Mouse (Mus musculus) inflammation-experienced regulatory T-cells, adult 16 weeks (primary cell): ENCODE measurements around the gene Nudt5. TPM values are rescaled to one million over a fixed set of nuclear protein-coding genes. Genes with fewer than 3 reads are reported as not detected.

Experiments
- polyA plus RNA-seq: library from polyadenylated mRNA; unstranded; fragments of 100-300 nt; shearing (Covaris generic); gene quantifications from one replicate; pipeline ENCODE4 v1.2.1, GENCODE M21; 2017

The Nudt5 gene
- polyA plus RNA-seq, result 44.6 TPM

DNA sequence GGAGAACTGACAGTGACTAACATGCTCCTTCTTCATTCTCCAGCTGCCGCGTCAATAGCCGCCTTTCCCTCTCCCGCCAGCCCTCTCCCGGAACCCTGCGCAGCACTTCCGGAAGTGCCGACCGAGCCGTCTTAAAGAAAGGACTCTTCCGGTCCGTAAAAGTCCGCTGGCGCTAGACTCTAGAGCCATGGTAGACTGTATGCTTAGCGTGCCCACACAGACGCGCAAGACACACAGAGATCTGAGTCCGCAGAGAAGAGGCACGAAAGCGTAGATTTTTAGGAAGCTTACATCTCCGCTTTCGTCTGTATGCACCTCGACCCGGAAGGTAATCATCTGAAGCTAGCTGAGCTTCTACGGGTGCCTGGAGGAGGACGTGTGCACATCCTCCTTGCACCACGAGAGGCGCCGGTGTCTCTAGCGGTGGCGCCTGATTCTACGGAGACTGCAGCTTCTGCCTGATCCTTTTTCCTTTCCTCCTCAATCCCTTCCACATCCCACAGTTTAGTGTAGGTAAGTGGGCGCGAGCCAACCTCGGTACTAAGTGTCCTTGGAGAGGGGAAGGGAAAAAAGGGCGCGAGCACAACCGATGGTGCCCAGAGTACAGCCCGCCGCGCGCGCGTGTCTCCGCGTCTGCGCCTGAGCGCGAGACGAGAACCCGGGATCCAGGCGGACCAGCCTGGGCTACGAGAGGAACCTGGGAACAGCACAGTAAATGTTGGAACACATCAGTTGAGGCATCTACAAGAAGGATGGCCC lies at the start of gene Nudt5, which contains the start of gene Cdc123:
Nudt5 (plus strand) TSS at position 147 of the 759 bp plus-strand sequence.
Cdc123 (minus strand) TSS at position 292 of the 759 bp plus-strand sequence.

DNA sequence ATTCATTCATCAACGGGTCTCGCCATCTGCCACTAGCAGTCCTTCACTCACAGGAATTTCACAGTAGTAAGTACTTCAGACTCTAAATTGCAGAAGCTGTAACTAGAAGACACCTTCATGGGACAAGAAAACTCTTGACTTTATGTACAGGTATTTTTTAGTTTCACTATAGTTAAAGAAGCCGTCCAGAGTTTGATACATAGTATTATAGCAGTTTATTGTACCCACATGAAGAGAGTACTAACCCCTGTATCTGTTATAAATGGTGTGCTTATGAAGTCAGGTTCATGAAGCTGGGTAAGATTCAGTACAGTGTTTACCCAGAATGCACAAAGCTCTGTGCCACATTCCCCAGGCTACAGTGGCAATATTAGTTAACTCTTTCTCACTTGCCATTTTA lies 18.0 kb downstream of the Nudt5 start, which contains the start of gene Gm13199:
Gm13199 (minus strand) TSS at position 101 of the 400 bp plus-strand sequence.

DNA sequence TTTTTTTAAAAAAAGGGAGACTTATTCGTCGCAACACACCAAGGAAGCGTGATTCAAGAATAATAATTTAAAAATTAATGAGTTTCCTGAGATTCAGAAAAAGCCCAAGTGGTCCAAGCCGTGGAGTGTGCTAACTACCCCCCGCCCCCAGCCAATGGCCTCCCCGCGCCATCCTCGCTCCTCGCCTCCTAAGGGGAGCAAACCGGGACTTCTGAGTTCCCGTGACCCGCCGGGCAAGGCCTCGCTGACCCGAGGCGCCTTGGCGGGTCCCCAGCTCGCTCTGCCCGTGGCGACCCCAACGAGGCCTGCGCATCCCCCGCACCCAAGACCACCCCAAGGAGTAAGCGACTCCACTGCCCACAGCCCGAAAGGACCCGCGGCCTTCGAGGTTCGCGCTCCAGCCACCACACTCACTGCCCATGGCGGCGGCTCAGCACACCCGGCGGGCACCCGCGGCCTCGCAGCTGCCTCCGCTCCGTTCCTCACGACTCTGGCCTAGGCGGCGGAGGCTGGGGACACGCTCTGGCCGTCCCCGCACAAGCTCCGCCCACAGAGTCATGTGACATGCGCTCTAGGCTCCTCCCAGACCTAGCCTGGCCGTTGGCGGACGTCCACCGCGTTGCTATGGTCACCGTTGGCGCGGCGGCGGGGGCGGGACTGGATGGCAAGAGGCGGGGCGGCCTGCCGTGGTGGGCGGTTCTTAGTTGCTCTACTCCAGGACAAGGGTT lies 50.2 kb downstream of the Nudt5 start, which contains the start of gene Sec61a2:
Sec61a2 (minus strand) TSS at position 590 of the 728 bp plus-strand sequence.

Other genes starting within 250 kb of the Nudt5 start
- gene Camk1d, start 130.5 kb upstream of the Nudt5 start, polyA plus RNA-seq, result 30.5 TPM
- gene Cdc123, start 145 bp downstream of the Nudt5 start, polyA plus RNA-seq, result 198 TPM
- gene Gm13199, start 17.9 kb downstream of the Nudt5 start, polyA plus RNA-seq, result 1.4 TPM
- gene Sec61a2, start 50.4 kb downstream of the Nudt5 start, polyA plus RNA-seq, result 26.4 TPM
- not detected for gene Dhtkd1, start 97.8 kb downstream of the Nudt5 start, polyA plus RNA-seq
- gene Upf2, start 106.5 kb downstream of the Nudt5 start, polyA plus RNA-seq, result 18.5 TPM